Mouse (Mus musculus) forebrain, embryonic 12.5 days (tissue): ENCODE results near the gene Gm3327. TPM values are rescaled to one million over a fixed set of nuclear protein-coding genes. Genes with fewer than 3 reads are reported as not detected.
"Not testable (repeated sequence)": the region's sequence is repeated elsewhere in the genome, so short reads cannot be mapped to it uniquely, and the experiment has no call there.

Source experiments
- ATAC-seq: fragments of 200-750 bp; cut with Nextera tagmentation; 2 replicates; pipeline ENCODE4 v1.8.0; 2017; ENCODE audit warnings: moderate TSS enrichment; ENCODE audit not compliant: low FRiP score
- H3K27ac ChIP-seq: fragments of 300-500 bp; sonication (generic); 2 replicates; pipeline ENCODE4 v1.5.1; 2016; ENCODE audit warnings: mild to moderate bottlenecking
- H3K27me3 ChIP-seq: fragments of 300-500 bp; sonication (generic); 2 replicates; pipeline ENCODE4 v1.6.1; 2016; ENCODE audit warnings: mild to moderate bottlenecking
- H3K36me3 ChIP-seq: fragments of 300-500 bp; sonication (generic); replicated peaks from 2 replicates; pipeline ENCODE4 v1.6.1; 2016; ENCODE audit warnings: mild to moderate bottlenecking
- H3K4me1 ChIP-seq: fragments of 300-500 bp; sonication (generic); 2 replicates; pipeline ENCODE4 v1.6.1; 2016
- H3K4me2 ChIP-seq: fragments of 300-500 bp; sonication (generic); 2 replicates; pipeline ENCODE4 v1.6.1; 2016; ENCODE audit warnings: mild to moderate bottlenecking, moderate library complexity
- H3K4me3 ChIP-seq: fragments of 300-500 bp; sonication (generic); replicated peaks from 2 replicates; pipeline ENCODE4 v1.5.1; 2016; ENCODE audit warnings: mild to moderate bottlenecking
- H3K9ac ChIP-seq: fragments of 300-500 bp; sonication (generic); 2 replicates; pipeline ENCODE4 v1.6.1; 2016; ENCODE audit warnings: mild to moderate bottlenecking
- H3K9me3 ChIP-seq: fragments of 300-500 bp; sonication (generic); 2 replicates; pipeline ENCODE4 v1.6.1; 2016
- WGBS: fragments of 180-500 bp; shearing (Covaris S2); methylation state at CpG from one replicate; pipeline ENCODE4 v1.1.7; 2016; 5-methylcytosine and 5-hydroxymethylcytosine counted together
- polyA plus RNA-seq: library from polyadenylated mRNA; unstranded; fragments of >200 nt; fragmentation: Nextera tagmentation; extraction: Ambion mirVana; gene quantifications from 2 replicates; pipeline ENCODE4 v1.2.1, GENCODE M21; 2016

Gm3327 gene
- not detected in 2 replicates for polyA plus RNA-seq

GRCm38 (mm10) chr14:44123551-44123950 lies at the start of gene Gm3327:
Gm3327 (plus strand) TSS chr14:44123851.
- not testable (repeated sequence) for H3K9ac ChIP-seq, H3K27ac ChIP-seq, H3K9me3 ChIP-seq, H3K4me3 ChIP-seq, H3K36me3 ChIP-seq, H3K4me1 ChIP-seq, ATAC-seq, H3K4me2 ChIP-seq, H3K27me3 ChIP-seq
- 85% methylated on average over 4 of the region's 4 CpGs for WGBS

GRCm38 (mm10) chr14:44077785-44078341 lies 45.8 kb upstream of the Gm3327 start:
- not testable (repeated sequence) for H3K9me3 ChIP-seq, H3K4me1 ChIP-seq, ATAC-seq, H3K36me3 ChIP-seq, H3K9ac ChIP-seq, H3K27me3 ChIP-seq, H3K4me3 ChIP-seq, H3K27ac ChIP-seq, H3K4me2 ChIP-seq
- WGBS, result 90% methylated on average over 5 of the region's 5 CpGs

DNA sequence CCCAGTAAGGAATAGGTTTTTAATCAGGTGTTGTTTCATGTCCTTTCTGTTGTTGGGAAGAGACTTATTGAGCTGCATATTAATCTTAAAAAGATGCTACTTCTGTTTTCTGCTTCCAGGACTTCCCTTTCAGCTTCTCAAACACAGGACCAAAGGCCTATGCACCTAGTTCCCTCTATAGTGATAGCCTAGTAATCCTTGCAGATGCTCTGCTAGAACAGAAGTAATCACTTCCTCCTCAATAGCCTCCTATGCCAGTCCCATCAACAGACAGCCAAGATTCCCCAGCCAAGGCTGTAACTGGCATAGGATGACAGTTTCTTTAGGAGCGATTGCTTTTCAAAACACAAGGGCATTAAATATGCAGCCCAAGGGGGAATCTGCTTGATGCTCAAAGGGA lies 37.1 kb upstream of the Gm3327 start:
- not testable (repeated sequence) for H3K27ac ChIP-seq, H3K9me3 ChIP-seq, H3K4me2 ChIP-seq, H3K4me1 ChIP-seq, H3K36me3 ChIP-seq, H3K4me3 ChIP-seq, ATAC-seq, H3K9ac ChIP-seq, H3K27me3 ChIP-seq
- WGBS, result 93% methylated on average over 1 of the region's 1 CpGs

DNA sequence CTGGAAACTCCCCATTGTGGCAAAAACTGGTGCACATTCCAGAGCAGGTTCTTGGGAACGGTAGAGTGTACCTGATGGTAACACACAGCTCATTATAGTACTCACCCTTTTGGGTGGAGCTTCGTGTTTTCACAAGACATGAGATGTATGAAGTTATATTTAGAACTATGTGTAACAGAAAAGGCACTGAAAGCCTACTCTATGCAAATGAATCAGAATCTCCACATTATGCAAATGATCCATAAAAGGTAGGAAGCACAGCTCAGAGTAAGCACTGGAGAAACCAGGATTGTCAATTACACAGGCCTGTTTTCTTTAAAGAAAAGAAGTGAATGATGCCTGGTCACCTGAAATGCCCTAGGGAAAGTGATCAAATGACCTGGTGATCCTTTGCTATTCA lies 36.1 kb upstream of the Gm3327 start:
- not testable (repeated sequence) for H3K4me1 ChIP-seq, H3K36me3 ChIP-seq, H3K27ac ChIP-seq, ATAC-seq, H3K27me3 ChIP-seq, H3K9me3 ChIP-seq, H3K4me2 ChIP-seq, H3K9ac ChIP-seq, H3K4me3 ChIP-seq
- 77% methylated on average over 2 of the region's 2 CpGs for WGBS

DNA sequence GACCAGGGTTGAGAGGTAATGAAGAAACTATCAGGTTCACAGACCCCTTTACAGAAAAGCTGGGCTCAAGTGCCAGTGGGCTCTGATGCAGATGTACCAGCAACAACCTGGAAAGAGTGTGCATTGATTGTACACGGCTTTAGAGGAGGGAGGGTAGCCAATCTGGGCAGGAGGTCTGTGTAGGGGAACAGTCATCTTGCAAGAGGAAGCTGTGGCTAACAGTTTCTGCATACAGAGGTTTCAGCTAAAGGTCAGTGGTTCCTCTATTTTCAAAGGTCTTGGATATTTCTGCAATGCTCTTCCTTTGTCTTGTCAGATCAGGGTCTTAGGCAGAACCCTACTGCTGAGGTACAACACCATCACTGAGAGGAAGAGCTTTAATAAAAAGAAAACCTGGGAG lies 32.1 kb upstream of the Gm3327 start:
- not testable (repeated sequence) for H3K9ac ChIP-seq, H3K36me3 ChIP-seq, H3K27me3 ChIP-seq, H3K27ac ChIP-seq, H3K4me2 ChIP-seq, H3K4me3 ChIP-seq, H3K4me1 ChIP-seq, H3K9me3 ChIP-seq, ATAC-seq
- WGBS, result 58% methylated on average over 1 of the region's 1 CpGs

DNA sequence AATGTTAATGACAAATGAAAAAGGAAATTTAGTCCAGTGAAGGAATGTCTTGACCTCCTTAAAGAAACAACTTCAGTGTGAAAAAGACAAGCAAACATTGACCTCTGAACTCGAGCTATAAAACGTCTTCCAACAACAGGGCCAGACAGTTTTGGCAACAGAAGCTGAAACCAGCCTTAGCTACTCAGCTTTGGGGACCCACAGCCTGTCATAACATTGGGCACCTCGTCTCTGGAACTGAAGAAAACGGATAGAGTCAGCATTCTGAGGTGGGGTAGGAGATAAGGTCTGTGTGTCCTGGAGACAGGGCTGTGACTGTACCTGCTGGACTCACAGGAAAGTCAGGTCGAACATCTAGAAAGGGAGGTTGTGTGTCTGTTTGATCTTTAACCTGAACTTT lies 29.2 kb upstream of the Gm3327 start:
- H3K27me3 ChIP-seq, H3K4me2 ChIP-seq, H3K9me3 ChIP-seq, ATAC-seq, H3K4me1 ChIP-seq, H3K9ac ChIP-seq, H3K27ac ChIP-seq, H3K4me3 ChIP-seq, H3K36me3 ChIP-seq: not testable (repeated sequence)
- 77% methylated on average over 5 of the region's 5 CpGs for WGBS

- H3K27ac ChIP-seq, H3K4me2 ChIP-seq, H3K4me1 ChIP-seq, H3K9me3 ChIP-seq, H3K27me3 ChIP-seq, ATAC-seq, H3K9ac ChIP-seq, H3K36me3 ChIP-seq, H3K4me3 ChIP-seq: not testable (repeated sequence)
- WGBS, result no CpG with 5 or more reads among the region's 1 CpGs
Observed at GRCm38 (mm10) chr14:44100030-44100429, 23.6 kb upstream of the Gm3327 start.

DNA sequence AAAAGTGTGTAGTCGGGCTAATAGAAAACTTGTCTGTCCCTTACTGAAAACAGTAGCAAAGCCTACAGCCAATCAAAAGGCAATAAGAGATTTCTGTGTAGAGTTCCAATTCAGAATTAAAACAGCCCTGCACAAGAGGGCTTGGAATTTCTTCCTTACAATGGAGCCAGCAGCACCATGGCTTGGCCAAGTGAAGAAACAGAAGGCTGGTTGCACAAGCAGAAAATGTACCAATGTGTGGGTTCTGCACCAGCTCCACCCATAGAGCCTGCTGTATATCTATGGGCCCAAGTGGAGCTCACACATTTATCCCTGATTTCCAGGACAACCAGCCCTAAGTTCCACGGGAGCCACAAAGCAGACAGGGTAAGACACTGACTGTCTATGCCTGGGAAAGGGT lies 21.3 kb upstream of the Gm3327 start, which contains the start of gene Ear2:
Gene Ear2 (plus strand): TSS at position 301 of the 400 bp plus-strand sequence.
- not testable (repeated sequence) for H3K4me2 ChIP-seq, H3K36me3 ChIP-seq, H3K27me3 ChIP-seq, H3K27ac ChIP-seq, H3K4me3 ChIP-seq, H3K4me1 ChIP-seq, H3K9ac ChIP-seq, ATAC-seq, H3K9me3 ChIP-seq
- 82% methylated on average over 2 of the region's 2 CpGs for WGBS

- no peaks in the 10 kb centered on the region for H3K27me3 ChIP-seq
- H3K4me1 ChIP-seq, result no peaks in the 10 kb centered on the region
- no peak overlapping the region for H3K9ac ChIP-seq
- ATAC-seq, result no peak
- H3K36me3 ChIP-seq, result no peaks in the 10 kb centered on the region
- no peaks in the 10 kb centered on the region for H3K9me3 ChIP-seq
- no peak overlapping the region for H3K27ac ChIP-seq
- H3K4me3 ChIP-seq, result no peak overlapping the region
- no peak overlapping the region for H3K4me2 ChIP-seq
Observed at GRCm38 (mm10) chr14:44110981-44111380, 12.7 kb upstream of the Gm3327 start.

Other genes with a start within 250 kb of the Gm3327 start
- not detected in 2 replicates for gene Ear1, start 248.3 kb upstream of the Gm3327 start, polyA plus RNA-seq
- not detected in 2 replicates for gene Ear10, start 200.3 kb upstream of the Gm3327 start, polyA plus RNA-seq
- gene Gm8113, start 198.5 kb upstream of the Gm3327 start, polyA plus RNA-seq, result 6.6 TPM in 2 replicates
- gene Ang5, start 166.8 kb upstream of the Gm3327 start, polyA plus RNA-seq, result not detected in 2 replicates
- gene Ang6, start 121.6 kb upstream of the Gm3327 start, polyA plus RNA-seq, result not detected in 2 replicates
- not detected in 2 replicates for gene Ear2, start 21.2 kb upstream of the Gm3327 start, polyA plus RNA-seq
- gene Gm8212, start 73.8 kb downstream of the Gm3327 start, polyA plus RNA-seq, result not detected in 2 replicates
- not detected in 2 replicates for gene 4930503E14Rik, start 89.4 kb downstream of the Gm3327 start, polyA plus RNA-seq
- not detected in 2 replicates for gene Gm8220, start 161.7 kb downstream of the Gm3327 start, polyA plus RNA-seq
- gene Gm5930, start 214.7 kb downstream of the Gm3327 start, polyA plus RNA-seq, result not detected in 2 replicates
- gene Gm8229, start 241.5 kb downstream of the Gm3327 start, polyA plus RNA-seq, result not detected in 2 replicates